Mouse (Mus musculus) neural tube, embryonic 11.5 days (tissue): ENCODE measurements at regions not wholly inside any gene's neighbourhood (a gene's known extent, or its start where the extent isn't known, plus 50 kb on each side); places are given as distances from the start of the nearest gene placed in this dataset.
A peak's percentile ranks its signal among the peaks of the same experiment; 100 is the strongest.

Source experiments
- ATAC-seq: fragments of 200-750 bp; cut with Nextera tagmentation; 2 replicates; pipeline ENCODE4 v1.8.0; 2017; ENCODE audit warnings: moderate number of reproducible peaks, mild to moderate bottlenecking, moderate TSS enrichment, moderate library complexity; ENCODE audit not compliant: insufficient read depth, low FRiP score, low TSS enrichment
- DNase-seq: peaks from one replicate; pipeline ENCODE4 v3.0.0-alpha.2; 2015; ENCODE audit warnings: low spot score
- H3K27ac ChIP-seq: fragments of 300-500 bp; sonication (generic); 2 replicates; pipeline ENCODE4 v1.5.1; 2014; ENCODE audit warnings: low read depth, mild to moderate bottlenecking, low read length
- H3K27me3 ChIP-seq: fragments of 300-500 bp; sonication (generic); 2 replicates; pipeline ENCODE4 v1.6.1; 2014; ENCODE audit warnings: mild to moderate bottlenecking, low read length, mixed read lengths; ENCODE audit not compliant: control insufficient read depth, insufficient read depth
- H3K36me3 ChIP-seq: fragments of 300-500 bp; sonication (generic); 2 replicates; pipeline ENCODE4 v1.6.1; 2014; ENCODE audit warnings: mild to moderate bottlenecking, low read length, moderate library complexity, mixed read lengths; ENCODE audit not compliant: control insufficient read depth, insufficient read depth
- H3K4me1 ChIP-seq: fragments of 300-500 bp; sonication (generic); 2 replicates; pipeline ENCODE4 v1.6.1; 2014; ENCODE audit warnings: low read length, mixed read lengths; ENCODE audit not compliant: control insufficient read depth, insufficient read depth
- H3K4me2 ChIP-seq: fragments of 300-500 bp; sonication (generic); 2 replicates; pipeline ENCODE4 v1.6.1; 2014; ENCODE audit warnings: low read depth, mild to moderate bottlenecking, moderate library complexity
- H3K4me3 ChIP-seq: fragments of 300-500 bp; sonication (generic); 2 replicates; pipeline ENCODE4 v1.5.1; 2014; ENCODE audit warnings: low read depth, low read length
- H3K9ac ChIP-seq: fragments of 300-500 bp; sonication (generic); 2 replicates; pipeline ENCODE4 v1.6.1; 2014; ENCODE audit warnings: mild to moderate bottlenecking, low read length
- H3K9me3 ChIP-seq: fragments of 300-500 bp; sonication (generic); 2 replicates; pipeline ENCODE4 v1.6.1; 2016; ENCODE audit warnings: low read length; ENCODE audit not compliant: control insufficient read depth
- WGBS: fragments of 180-500 bp; shearing (Covaris S2); extraction: QIAGEN DNeasy Blood & Tissue Kit; methylation state at CpG from one replicate; pipeline ENCODE4 v1.1.7; 2014; 5-methylcytosine and 5-hydroxymethylcytosine counted together

GRCm38 (mm10) chr5:111555981-111556380 lies 138.8 kb downstream of the Mn1 start:
- H3K4me1 ChIP-seq: peaks cover 23% of the 10 kb centered on the region
- H3K27me3 ChIP-seq: peaks cover 3% of the 10 kb centered on the region
- no peaks in the 10 kb centered on the region for H3K9me3 ChIP-seq
- no peak overlapping the region for H3K4me3 ChIP-seq
- H3K27ac ChIP-seq: peak overlapping the region; percentile 39; the same call in 1 of the 2 replicates
- H3K4me2 ChIP-seq: no peak overlapping the region
- ATAC-seq: no peak
- 58% methylated on average over 7 of the region's 7 CpGs for WGBS
- H3K36me3 ChIP-seq: no peaks in the 10 kb centered on the region
- DNase-seq: peak; percentile 53
- no peak overlapping the region for H3K9ac ChIP-seq

GRCm38 (mm10) chr5:111560432-111560831 lies 143.3 kb downstream of the Mn1 start:
- WGBS: 58% methylated on average over 8 of the region's 9 CpGs
- H3K4me3 ChIP-seq: no peak overlapping the region
- DNase-seq (no peak), ATAC-seq (no peak)
- no peak overlapping the region for H3K27ac ChIP-seq
- no peaks in the 10 kb centered on the region for H3K9me3 ChIP-seq
- no peak overlapping the region for H3K4me2 ChIP-seq
- no peaks in the 10 kb centered on the region for H3K36me3 ChIP-seq
- no peaks in the 10 kb centered on the region for H3K27me3 ChIP-seq
- H3K9ac ChIP-seq: no peak overlapping the region
- peaks cover 11% of the 10 kb centered on the region for H3K4me1 ChIP-seq

GRCm38 (mm10) chr5:111561301-111561700 lies 144.1 kb downstream of the Mn1 start:
- Histone ChIP-seq H3K9me3 (no peaks in the 10 kb centered on the region), H3K4me2 (no peak overlapping the region), H3K27ac (no peak overlapping the region), H3K9ac (no peak overlapping the region), H3K27me3 (no peaks in the 10 kb centered on the region), H3K4me1 (peaks cover 3% of the 10 kb centered on the region; the same call in 1 of the 2 replicates), H3K36me3 (no peaks in the 10 kb centered on the region), H3K4me3 (no peak overlapping the region)
- no peak for DNase-seq
- WGBS: 81% methylated on average over 10 of the region's 10 CpGs
- no peak for ATAC-seq

GRCm38 (mm10) chr5:111570826-111571225 lies 153.7 kb downstream of the Mn1 start:
- Histone ChIP-seq H3K4me3 (no peak overlapping the region), H3K27ac (no peak overlapping the region), H3K4me1 (peaks cover 17% of the 10 kb centered on the region)

GRCm38 (mm10) chr5:111573265-111573873 lies 156.2 kb downstream of the Mn1 start:
- H3K4me2 ChIP-seq: no peak overlapping the region
- DNase-seq: peak; percentile 36
- H3K4me1 ChIP-seq: peaks cover 34% of the 10 kb centered on the region
- 18% methylated on average over 13 of the region's 13 CpGs for WGBS
- no peak overlapping the region for H3K9ac ChIP-seq
- no peak overlapping the region for H3K27ac ChIP-seq
- no peak for ATAC-seq
- no peaks in the 10 kb centered on the region for H3K9me3 ChIP-seq
- no peaks in the 10 kb centered on the region for H3K27me3 ChIP-seq
- no peaks in the 10 kb centered on the region for H3K36me3 ChIP-seq
- no peak overlapping the region for H3K4me3 ChIP-seq

More at GRCm38 (mm10) chr5:111570826-111571225, 153.7 kb downstream of the Mn1 start:
- ATAC-seq (peak; percentile 63), DNase-seq (peak; percentile 63)
- no peak overlapping the region for H3K9ac ChIP-seq
- no peaks in the 10 kb centered on the region for H3K9me3 ChIP-seq
- H3K4me2 ChIP-seq: no peak overlapping the region
- H3K27me3 ChIP-seq: no peaks in the 10 kb centered on the region
- no peaks in the 10 kb centered on the region for H3K36me3 ChIP-seq
- WGBS: under 1% methylated on average over 10 of the region's 10 CpGs

GRCm38 (mm10) chr5:111574219-111574840 lies 157.2 kb downstream of the Mn1 start:
- H3K4me1 ChIP-seq: peaks cover 43% of the 10 kb centered on the region
- no peaks in the 10 kb centered on the region for H3K36me3 ChIP-seq
- no peak overlapping the region; the same call in 1 of the 2 replicates for H3K27ac ChIP-seq
- H3K9me3 ChIP-seq: no peaks in the 10 kb centered on the region
- H3K27me3 ChIP-seq: no peaks in the 10 kb centered on the region
- WGBS: 13% methylated on average over 8 of the region's 8 CpGs
- H3K9ac ChIP-seq: no peak overlapping the region
- H3K4me3 ChIP-seq: no peak overlapping the region
- ATAC-seq (no peak), DNase-seq (no peak)
- no peak overlapping the region for H3K4me2 ChIP-seq

- Histone ChIP-seq H3K27ac (no peak overlapping the region), H3K4me2 (no peak overlapping the region), H3K4me3 (no peak overlapping the region), H3K36me3 (no peaks in the 10 kb centered on the region), H3K9me3 (no peaks in the 10 kb centered on the region), H3K4me1 (peaks cover 48% of the 10 kb centered on the region), H3K9ac (no peak overlapping the region), H3K27me3 (no peaks in the 10 kb centered on the region)
- no peak for ATAC-seq
- 91% methylated on average over 5 of the region's 5 CpGs for WGBS
- no peak for DNase-seq
Measured at GRCm38 (mm10) chr5:111575376-111575775, 158.2 kb downstream of the Mn1 start.

- Histone ChIP-seq H3K36me3 (no peaks in the 10 kb centered on the region), H3K4me2 (no peak overlapping the region), H3K4me3 (no peak overlapping the region), H3K27me3 (no peaks in the 10 kb centered on the region), H3K4me1 (peaks cover 55% of the 10 kb centered on the region), H3K27ac (peak overlapping the region; percentile 34; the same call in 1 of the 2 replicates), H3K9ac (no peak overlapping the region), H3K9me3 (no peaks in the 10 kb centered on the region)
- ATAC-seq (no peak), DNase-seq (no peak)
- 58% methylated on average over 5 of the region's 5 CpGs for WGBS
Measured at GRCm38 (mm10) chr5:111577441-111577840, 156.3 kb upstream of the Gm26897 start.

GRCm38 (mm10) chr5:111578088-111578487 lies 155.6 kb upstream of the Gm26897 start:
- no peak overlapping the region for H3K9ac ChIP-seq
- DNase-seq: peak; percentile 41
- ATAC-seq: no peak
- no peak overlapping the region for H3K4me3 ChIP-seq
- no peaks in the 10 kb centered on the region for H3K9me3 ChIP-seq
- no peak overlapping the region for H3K4me2 ChIP-seq
- no peaks in the 10 kb centered on the region for H3K27me3 ChIP-seq
- peak overlapping the region; percentile 53; the same call in 1 of the 2 replicates for H3K27ac ChIP-seq
- no peaks in the 10 kb centered on the region for H3K36me3 ChIP-seq
- H3K4me1 ChIP-seq: peaks cover 55% of the 10 kb centered on the region
- WGBS: 19% methylated on average over 5 of the region's 5 CpGs
